Mouse (Mus musculus) liver, embryonic 11.5 days (tissue): ENCODE measurements around the gene Runx3. TPM values are rescaled to one million over a fixed set of nuclear protein-coding genes. Genes with fewer than 3 reads are reported as not detected.

Experiments used
- ATAC-seq: fragments of 200-750 bp; cut with Nextera tagmentation; replicated peaks from 2 replicates; pipeline ENCODE4 v1.8.0; 2017; ENCODE audit warnings: moderate number of reproducible peaks, mild to moderate bottlenecking, moderate TSS enrichment, moderate library complexity; ENCODE audit not compliant: low FRiP score
- DNase-seq: peaks from one replicate; pipeline ENCODE4 v3.0.0-alpha.2; 2017; ENCODE audit warnings: low spot score
- H3K27ac ChIP-seq: fragments of 300-500 bp; sonication (generic); 2 replicates; pipeline ENCODE4 v1.5.1; 2014; ENCODE audit warnings: mild to moderate bottlenecking, low read depth, low read length, control low read depth
- H3K27me3 ChIP-seq: fragments of 300-500 bp; sonication (generic); replicated peaks from 2 replicates; pipeline ENCODE4 v1.6.1; 2014; ENCODE audit warnings: low read length, mixed read lengths; ENCODE audit not compliant: control insufficient read depth, insufficient read depth
- H3K36me3 ChIP-seq: fragments of 300-500 bp; sonication (generic); 2 replicates; pipeline ENCODE4 v1.6.1; 2014; ENCODE audit warnings: mild to moderate bottlenecking, low read length, moderate library complexity, mixed read lengths; ENCODE audit not compliant: control insufficient read depth, insufficient read depth
- H3K4me1 ChIP-seq: fragments of 300-500 bp; sonication (generic); replicated peaks from 2 replicates; pipeline ENCODE4 v1.6.1; 2014; ENCODE audit warnings: low read length, mixed read lengths; ENCODE audit not compliant: control insufficient read depth, insufficient read depth
- H3K4me2 ChIP-seq: fragments of 300-500 bp; sonication (generic); 2 replicates; pipeline ENCODE4 v1.6.1; 2014; ENCODE audit warnings: mild to moderate bottlenecking, control low read depth, moderate library complexity
- H3K4me3 ChIP-seq: fragments of 300-500 bp; sonication (generic); 2 replicates; pipeline ENCODE4 v1.5.1; 2014; ENCODE audit warnings: low read depth, low read length, control low read depth
- H3K9ac ChIP-seq: fragments of 300-500 bp; sonication (generic); 2 replicates; pipeline ENCODE4 v1.6.1; 2014; ENCODE audit warnings: low read depth, low read length, control low read depth
- H3K9me3 ChIP-seq: fragments of 300-500 bp; sonication (generic); 2 replicates; pipeline ENCODE4 v1.6.1; 2016; ENCODE audit warnings: low read length, inconsistent platforms, mixed read lengths; ENCODE audit not compliant: control insufficient read depth
- WGBS: fragments of 180-500 bp; shearing (Covaris S2); extraction: QIAGEN DNeasy Blood & Tissue Kit; methylation state at CpG from one replicate; pipeline ENCODE4 v1.1.7; 2014; 5-methylcytosine and 5-hydroxymethylcytosine counted together
- polyA plus RNA-seq: library from polyadenylated mRNA; unstranded; fragments of >200 nt; fragmentation: Nextera tagmentation; extraction: Ambion mirVana; gene quantifications from 2 replicates; pipeline ENCODE4 v1.2.1, GENCODE M21; 2014

Runx3 gene
- polyA plus RNA-seq, 1 experiment from 2014 or later = 0.71 TPM

- ATAC-seq (no peak), DNase-seq (no peak)
- H3K4me1 ChIP-seq = no peaks in the 10 kb centered on the region; the same call in 1 of the 2 replicates
- H3K4me2 ChIP-seq = no peak overlapping the region
- no peak overlapping the region for H3K27ac ChIP-seq
- H3K9me3 ChIP-seq = no peaks in the 10 kb centered on the region
- H3K27me3 ChIP-seq = no peaks in the 10 kb centered on the region
- WGBS = 85% methylated on average over 12 of the region's 12 CpGs
- H3K4me3 ChIP-seq = no peak overlapping the region
- peaks cover 54% of the 10 kb centered on the region for H3K36me3 ChIP-seq
- H3K9ac ChIP-seq = no peak overlapping the region
These were observed 101.4 kb downstream of the Runx3 start for GRCm38 (mm10) chr4:135221632-135222407.

GRCm38 (mm10) chr4:135223808-135224207, 103.4 kb downstream of the Runx3 start:
- ATAC-seq (no peak), DNase-seq (no peak)
- 90% methylated on average over 9 of the region's 9 CpGs for WGBS
- Histone ChIP-seq H3K27ac (no peak overlapping the region), H3K36me3 (peaks cover 38% of the 10 kb centered on the region), H3K9ac (no peak overlapping the region), H3K4me2 (no peak overlapping the region), H3K9me3 (no peaks in the 10 kb centered on the region), H3K4me3 (no peak overlapping the region), H3K27me3 (no peaks in the 10 kb centered on the region), H3K4me1 (no peaks in the 10 kb centered on the region; the same call in 1 of the 2 replicates)

GRCm38 (mm10) chr4:135226008-135226667, 105.7 kb downstream of the Runx3 start:
- Histone ChIP-seq H3K27me3 (no peaks in the 10 kb centered on the region), H3K9ac (no peak overlapping the region), H3K36me3 (peaks cover 33% of the 10 kb centered on the region), H3K9me3 (no peaks in the 10 kb centered on the region), H3K27ac (no peak overlapping the region), H3K4me1 (no peaks in the 10 kb centered on the region), H3K4me2 (no peak overlapping the region), H3K4me3 (no peak overlapping the region)
- ATAC-seq (no peak), DNase-seq (no peak)
- WGBS = 81% methylated on average over 12 of the region's 12 CpGs

Other genes starting within 250 kb of the Runx3 start
- gene Tmem50a, start 205.6 kb upstream of the Runx3 start, polyA plus RNA-seq = 129 and 131 TPM in 2 replicates
- gene Rsrp1, start 197.1 kb upstream of the Runx3 start, polyA plus RNA-seq = 360 and 390 TPM in 2 replicates
- 83.9 and 89.4 TPM in 2 replicates for gene Syf2, start 189.8 kb upstream of the Runx3 start, polyA plus RNA-seq
- 149 and 176 TPM in 2 replicates for gene Clic4, start 152.2 kb downstream of the Runx3 start, polyA plus RNA-seq
- gene Srrm1, start 232.7 kb downstream of the Runx3 start, polyA plus RNA-seq = 191 and 195 TPM in 2 replicates